Mouse (Mus musculus) embryo, embryonic 9.5 days (tissue): Measurements from ENCODE around the gene Ermap.

Experiments used
- DNase-seq: peaks from one replicate; pipeline ENCODE4 v3.0.0-alpha.2; 2017; ENCODE audit errors: extremely low spot score

Ermap gene

DNA sequence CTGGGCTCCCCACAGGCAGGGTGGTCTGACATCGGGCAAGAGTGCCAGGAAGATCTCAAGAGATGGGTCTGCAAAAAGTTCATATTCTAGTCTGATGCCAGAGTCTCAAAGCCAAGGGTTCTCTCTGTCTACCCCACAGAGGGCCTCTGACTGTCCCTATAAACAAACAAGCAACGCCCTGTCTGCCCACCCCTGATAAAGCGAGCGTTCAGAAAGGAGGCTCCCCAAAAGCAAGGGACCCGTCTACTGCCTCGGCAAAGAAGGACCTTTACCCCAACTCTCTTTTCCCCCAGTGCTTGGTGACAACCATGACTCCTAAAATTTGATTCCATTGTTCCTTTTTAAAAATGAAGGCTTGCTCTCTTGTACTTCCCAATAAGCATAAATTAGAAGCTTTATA lies at the start of gene Ermap:
TSS of gene Ermap (minus strand) at position 148 of the 400 bp plus-strand sequence.
- no peak for DNase-seq

GRCm38 (mm10) chr4:119239181-119239682 lies 49.4 kb upstream of the Ermap start:
- peak; percentile 57 for DNase-seq

GRCm38 (mm10) chr4:119238661-119239060 lies 48.9 kb upstream of the Ermap start:
- no peak for DNase-seq

GRCm38 (mm10) chr4:119234348-119234747 lies 44.5 kb upstream of the Ermap start:
- DNase-seq = no peak

DNA sequence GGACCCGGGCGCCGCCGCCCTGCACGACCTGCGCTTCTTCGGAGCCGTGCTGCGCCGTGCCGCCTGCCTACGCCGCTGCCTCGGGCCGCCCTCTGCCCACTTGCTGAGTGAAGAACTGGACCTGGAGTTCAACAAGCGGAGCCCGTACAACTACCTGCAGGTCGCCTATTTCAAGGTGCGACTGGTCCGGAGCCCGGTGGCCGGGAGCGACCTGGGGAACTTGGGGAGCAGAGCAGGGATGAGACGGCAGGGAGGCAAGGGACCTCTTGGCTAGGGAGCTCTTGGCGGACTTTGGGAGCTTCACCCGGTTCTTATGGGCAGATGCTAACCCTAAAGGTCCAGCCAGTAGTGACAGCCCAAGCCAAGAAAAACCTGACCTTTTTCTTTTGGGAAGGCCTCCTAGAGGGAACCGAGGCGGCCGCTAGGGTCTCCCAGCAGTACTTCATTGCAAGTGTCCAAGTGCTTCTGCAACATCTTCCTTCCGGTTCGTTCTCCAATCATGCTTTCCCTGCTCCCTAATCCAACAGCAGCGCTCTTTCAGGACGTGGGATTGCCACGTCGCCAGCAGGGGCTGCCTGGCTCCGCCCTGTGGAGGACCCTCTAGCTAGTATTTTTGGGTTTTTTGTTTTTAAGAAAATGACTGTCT lies 43.6 kb upstream of the Ermap start:
- DNase-seq = peak; percentile 74

DNA sequence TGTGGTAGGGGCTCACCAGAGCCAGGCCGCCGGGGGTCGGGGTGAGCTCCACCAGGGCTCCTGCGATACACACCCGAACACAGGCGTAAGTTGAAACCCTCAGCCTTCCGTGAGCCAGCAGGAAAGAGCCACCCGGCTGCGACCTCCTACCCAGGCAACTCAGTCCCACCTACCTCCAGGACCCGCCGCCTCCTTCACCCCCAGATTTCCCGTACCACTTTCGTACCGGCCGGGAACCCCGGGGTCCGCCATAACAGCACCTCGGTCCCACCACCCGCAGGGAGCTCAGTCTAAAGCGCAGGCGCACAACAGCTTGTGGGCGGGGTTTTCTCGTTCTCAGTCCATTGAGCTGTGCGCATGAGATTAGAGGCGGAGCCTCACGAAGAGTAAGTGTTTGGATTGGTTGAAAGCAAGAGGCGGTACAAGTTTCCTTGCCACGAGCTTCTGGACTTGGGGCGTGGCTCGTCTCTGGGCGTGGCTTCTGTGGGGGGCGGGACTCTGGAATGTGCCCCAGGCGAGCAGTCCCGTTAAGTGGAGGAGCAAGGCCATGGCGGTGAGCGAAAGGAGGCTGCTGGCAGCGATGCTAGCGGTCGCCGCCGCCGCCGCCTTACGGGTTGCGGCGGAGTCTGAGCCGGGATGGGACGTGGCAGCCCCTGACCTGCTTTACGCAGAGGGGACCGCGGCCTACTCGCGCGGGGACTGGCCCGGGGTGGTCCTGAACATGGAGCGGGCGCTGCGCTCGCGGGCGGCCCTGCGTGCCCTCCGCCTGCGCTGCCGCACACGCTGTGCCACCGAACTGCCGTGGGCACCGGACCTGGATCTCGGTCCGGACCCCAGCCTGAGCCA lies 42.8 kb upstream of the Ermap start, which contains the start of the genes AU022252 and P3h1:
TSS of gene AU022252 (minus strand) at position 303 of the 846 bp plus-strand sequence.
TSS of gene P3h1 (plus strand) at position 506 of the 846 bp plus-strand sequence.
- peak; percentile 97 for DNase-seq

GRCm38 (mm10) chr4:119226751-119227150 lies 36.9 kb upstream of the Ermap start:
- DNase-seq = no peak

GRCm38 (mm10) chr4:119225719-119226118 lies 35.9 kb upstream of the Ermap start:
- DNase-seq = no peak

- no peak for DNase-seq
Measured at GRCm38 (mm10) chr4:119224534-119224933, 34.7 kb upstream of the Ermap start.

DNA sequence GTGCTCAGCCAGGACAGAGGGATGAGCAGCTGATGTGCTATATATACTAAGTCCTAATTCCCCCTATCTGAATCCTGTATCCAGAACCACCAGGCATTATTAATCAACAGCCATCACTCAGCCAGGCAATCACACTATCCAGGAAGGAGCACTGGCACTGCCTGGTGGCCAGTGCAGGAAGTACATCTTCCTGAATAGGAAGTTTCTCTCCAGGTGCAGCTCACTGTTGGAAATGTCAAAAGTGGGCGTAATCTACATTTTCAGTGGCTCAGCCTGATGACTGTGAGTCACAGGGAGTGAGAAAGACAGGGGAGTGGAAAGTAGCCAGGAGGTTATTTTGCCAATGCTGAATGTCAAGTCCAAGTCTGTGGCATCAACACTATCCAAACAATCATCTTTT lies 33.9 kb upstream of the Ermap start:
- DNase-seq = peak; percentile 10

DNA sequence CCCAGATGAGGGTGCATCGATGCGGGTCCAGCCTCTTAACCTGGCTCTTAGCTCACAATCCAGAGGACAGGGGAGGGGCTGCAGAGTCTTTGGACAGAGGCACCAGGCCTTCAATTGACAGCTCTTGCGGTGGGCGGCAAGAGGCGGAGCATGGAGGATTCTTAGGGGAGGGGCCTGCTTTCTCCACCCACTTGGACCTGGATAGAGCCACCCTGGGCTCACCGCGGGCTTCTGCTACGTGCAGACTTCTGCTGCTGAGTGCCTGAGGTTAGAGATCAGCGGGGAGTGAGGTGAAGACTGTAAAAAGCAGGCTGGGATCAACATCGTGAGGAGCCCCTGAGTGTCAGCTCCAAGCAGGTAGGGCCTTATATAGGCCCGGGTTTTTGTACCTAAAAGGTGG lies 28.4 kb upstream of the Ermap start, which contains the start of gene Tmem269:
TSS of gene Tmem269 (minus strand) at position 49 of the 400 bp plus-strand sequence.
- peak; percentile 36 for DNase-seq

- no peak for DNase-seq
Measured at GRCm38 (mm10) chr4:119216667-119217066, 26.9 kb upstream of the Ermap start.

GRCm38 (mm10) chr4:119204672-119205071 lies 14.9 kb upstream of the Ermap start:
- DNase-seq = peak; percentile 61

DNA sequence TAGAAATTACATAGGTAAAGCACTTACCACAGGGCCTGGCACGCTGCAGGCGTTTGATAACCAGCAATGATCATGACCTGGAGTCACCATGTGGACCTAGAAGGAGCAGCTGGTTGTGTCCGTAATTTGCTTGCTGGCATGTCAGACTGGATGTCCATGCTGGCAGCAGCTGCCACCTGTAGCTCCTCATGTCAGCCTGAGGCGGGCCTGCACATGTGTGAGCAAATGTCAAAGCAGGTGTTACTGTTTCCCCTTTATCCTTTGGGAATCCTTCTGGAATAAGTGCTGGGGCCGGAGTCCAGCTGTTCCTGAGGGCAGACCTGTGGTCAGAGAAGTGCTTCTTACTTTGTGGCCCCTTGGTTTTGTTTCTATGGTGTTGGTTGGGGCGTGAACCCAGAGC lies 8.3 kb upstream of the Ermap start:
- DNase-seq = no peak

DNA sequence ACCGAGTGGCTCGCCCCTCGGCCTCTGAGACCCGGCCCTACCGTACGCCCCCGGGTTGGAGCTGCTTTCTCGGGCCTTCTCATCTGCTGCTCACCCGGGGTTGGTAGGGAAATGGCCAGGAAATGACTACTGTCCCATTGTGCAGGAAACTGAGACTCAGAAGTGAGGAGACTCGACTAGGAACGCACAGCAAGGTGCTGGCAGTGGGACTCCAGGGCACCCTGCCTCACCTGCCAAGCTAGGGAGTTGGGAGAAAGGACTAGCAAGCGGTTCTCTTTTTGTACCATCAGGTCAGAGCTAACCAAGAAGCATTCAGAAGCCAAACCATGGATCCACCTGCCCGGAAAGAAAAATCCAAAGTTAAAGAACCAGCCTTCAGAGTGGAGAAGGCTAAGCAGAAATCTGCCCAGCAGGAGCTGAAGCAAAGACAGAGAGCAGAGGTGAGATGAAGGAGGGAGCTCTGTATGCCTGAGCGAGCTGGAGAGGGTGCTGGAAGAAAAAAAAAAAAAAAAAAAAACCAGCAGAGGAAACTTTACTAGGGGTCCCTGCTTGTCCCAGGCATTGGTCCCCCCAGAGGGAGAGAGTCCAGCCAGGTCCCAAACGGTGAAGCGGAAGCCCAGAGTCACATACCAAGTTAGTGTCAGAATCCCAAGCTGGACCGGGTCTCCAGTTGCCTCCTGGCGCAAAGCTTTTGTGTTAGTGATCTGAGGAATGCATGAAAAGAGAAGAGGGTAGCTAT lies 5.9 kb upstream of the Ermap start:
- DNase-seq = no peak

- DNase-seq = peak; percentile 94
Measured at GRCm38 (mm10) chr4:119194909-119195581, 5.2 kb upstream of the Ermap start, which contains the start of gene Svbp. Gene Svbp, plus strand, starts transcription at chr4:119195306.

DNA sequence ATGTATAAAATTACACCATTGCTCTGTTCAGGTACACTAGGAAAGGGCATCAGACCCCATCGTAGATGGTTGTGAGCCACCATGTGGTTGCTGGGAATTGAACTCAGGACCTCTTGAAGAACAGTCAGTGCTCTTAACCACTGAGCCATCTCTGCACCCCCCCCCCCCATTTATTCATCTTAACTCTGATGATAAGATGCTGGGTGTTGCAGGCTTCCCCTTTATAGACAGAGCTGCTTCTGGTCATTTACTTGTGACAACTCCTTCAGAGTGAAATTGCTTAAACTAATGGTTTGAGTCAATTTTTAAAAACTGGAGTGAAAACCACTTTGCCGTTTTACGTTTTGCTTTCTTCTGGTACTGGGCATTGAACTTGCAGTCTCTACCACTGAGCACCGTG lies 2.9 kb upstream of the Ermap start:
- DNase-seq = no peak

DNA sequence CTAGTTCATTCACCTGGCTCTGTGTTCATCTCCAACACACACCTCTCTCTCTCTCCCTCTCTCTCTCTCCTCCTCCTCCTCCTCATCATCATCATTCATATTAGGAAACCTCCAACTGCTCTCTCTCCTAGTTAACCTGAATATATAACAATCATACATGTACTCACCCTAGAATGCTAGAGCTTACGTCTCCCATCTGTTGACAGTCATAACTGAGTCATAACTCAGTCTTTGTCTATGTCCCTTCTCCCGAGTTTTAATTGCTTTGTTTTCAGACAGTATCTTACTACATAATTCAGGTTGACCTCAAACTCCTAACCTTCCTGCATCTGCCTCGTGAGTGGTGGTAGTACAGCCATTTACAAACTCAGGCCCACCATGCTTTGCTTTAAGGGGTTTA lies 1.5 kb upstream of the Ermap start:
- DNase-seq = no peak

GRCm38 (mm10) chr4:119190618-119191017 lies 807 bp upstream of the Ermap start:
- DNase-seq = no peak

DNA sequence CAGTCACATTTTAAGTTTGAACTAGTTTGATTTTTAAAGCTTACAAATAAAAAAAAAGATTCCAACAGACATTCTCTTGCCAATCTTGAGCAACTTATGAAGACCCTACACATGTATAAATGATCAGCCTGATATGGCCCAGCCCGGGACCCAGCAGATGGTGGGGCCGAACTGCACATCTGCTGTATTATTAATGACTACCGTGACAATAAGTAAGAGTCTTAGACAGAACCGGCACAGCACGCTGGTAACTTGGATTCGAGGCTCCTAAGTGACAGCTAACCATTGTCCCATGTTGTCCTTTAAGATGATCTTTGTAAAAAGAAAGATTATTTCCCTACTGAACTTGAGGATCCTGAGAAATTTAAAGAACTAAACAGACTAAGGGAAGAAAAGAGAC lies 419 bp downstream of the Ermap start:
- DNase-seq = no peak

GRCm38 (mm10) chr4:119188060-119188785 lies 1.6 kb downstream of the Ermap start:
- no peak for DNase-seq
